In the genomic region with DNA sequence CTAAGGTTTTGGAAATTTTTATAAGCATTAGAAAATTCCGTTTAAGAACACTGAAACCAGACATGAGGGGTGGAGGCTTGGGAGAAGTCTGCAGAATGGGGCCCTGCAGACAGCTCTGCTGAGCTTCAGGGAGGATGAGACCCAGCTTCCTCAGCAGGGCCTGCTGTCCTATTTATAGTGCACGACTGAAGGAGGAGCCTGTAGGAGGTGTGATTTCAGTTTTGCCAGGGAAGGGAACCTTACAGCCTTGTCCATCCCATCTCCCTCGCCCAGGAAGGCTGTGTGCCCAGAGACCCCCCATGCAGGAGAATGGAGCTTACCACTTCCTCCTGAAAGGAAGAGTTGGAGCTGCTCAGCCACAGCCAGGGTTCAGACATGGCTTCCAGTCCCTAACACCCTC, we compare ENCODE assay signal across 9 mouse cellular contexts. TPM values are rescaled to one million over a fixed set of nuclear protein-coding genes. Genes with fewer than 3 reads are reported as not detected.
DNase-seq lines count a peak whose midpoint lies in the region; ATAC-seq and TF ChIP-seq lines count a peak whose summit lies in the region.
"Had no signal": no experiment of that assay in that cellular context is flagged by ENCODE, and none has a peak within 500 bp of the region (broad histone marks: within the 10 kb centered on the region; RNA-seq: fewer than 3 reads in every experiment).

No protein-coding gene starts in this region.

- no peak overlapping the region for H3K27ac ChIP-seq in embryonic facial prominence, embryonic 10.5 days (replicated peaks)
- H3K27ac ChIP-seq in hindbrain, embryonic 14.5 days = peak overlapping the region; percentile 77
- no peak overlapping the region for H3K27ac ChIP-seq in liver, postnatal 0 days (ENCODE audit: low read depth)
- no peak overlapping the region for H3K27ac ChIP-seq in stomach, embryonic 16.5 days (ENCODE audit: low read length)

- peak overlapping the region; percentile 59 for H3K9ac ChIP-seq in hindbrain, embryonic 14.5 days
- H3K9ac ChIP-seq in liver, postnatal 0 days (replicated peaks) = no peak overlapping the region
- peak overlapping the region; percentile 70 for H3K9ac ChIP-seq in stomach, embryonic 16.5 days (ENCODE audit: low read length)

- ATAC-seq in hindbrain, embryonic 14.5 days (ENCODE audit: low FRiP score) = peak; percentile 43; the same call in 1 of the 2 replicates
- no peak for ATAC-seq in liver, postnatal 0 days
- no peak for ATAC-seq in stomach, embryonic 16.5 days (ENCODE audit: insufficient read depth, low FRiP score)

- H3K4me1 ChIP-seq in embryonic facial prominence, embryonic 10.5 days = peaks cover 24% of the 10 kb centered on the region
- peaks cover 15% of the 10 kb centered on the region for H3K4me1 ChIP-seq in hindbrain, embryonic 14.5 days (replicated peaks; ENCODE audit: control insufficient read depth, insufficient read depth, low read length)
- H3K4me1 ChIP-seq in liver, postnatal 0 days (ENCODE audit: insufficient read depth) = peaks cover 18% of the 10 kb centered on the region
- H3K4me1 ChIP-seq in stomach, embryonic 16.5 days (ENCODE audit: control insufficient read depth, insufficient read depth, low read length) = no peaks in the 10 kb centered on the region

- H3K4me3 ChIP-seq in embryonic facial prominence, embryonic 10.5 days = peak overlapping the region; percentile 68
- peak overlapping the region; percentile 55 for H3K4me3 ChIP-seq in hindbrain, embryonic 14.5 days (replicated peaks; ENCODE audit: low read length)
- peak overlapping the region; percentile 60 for H3K4me3 ChIP-seq in liver, postnatal 0 days (ENCODE audit: low read depth, low read length)
- H3K4me3 ChIP-seq in stomach, embryonic 16.5 days (replicated peaks; ENCODE audit: low read length) = peak overlapping the region; percentile 63

- peak; percentile 39 to 51 for DNase-seq in layer of hippocampus, adult 18-20 months (ENCODE audit: low spot score in 2 of 2)
- DNase-seq in layer of hippocampus, adult 9-10 months (ENCODE audit: low spot score) = no peak
- DNase-seq in embryonic facial prominence, embryonic 10.5 days (ENCODE audit: low spot score) = no peak
- peak; percentile 51 for DNase-seq in hindbrain, embryonic 14.5 days (ENCODE audit: low spot score)
- DNase-seq in liver, postnatal 0 days = no peak
- DNase-seq in gastrocnemius, postnatal 25 days = no peak
- no peak for DNase-seq in adrenal gland, adult 8-10 months

- WGBS in embryonic facial prominence, embryonic 10.5 days = 14% methylated on average over 3 of the region's 3 CpGs
- 13% methylated on average over 3 of the region's 3 CpGs for WGBS in hindbrain, embryonic 14.5 days
- WGBS in liver, postnatal 0 days (ENCODE audit: insufficient replicate concordance) = 9% methylated on average over 3 of the region's 3 CpGs
- WGBS in stomach, embryonic 16.5 days = 19% methylated on average over 3 of the region's 3 CpGs

- no peak for TF ChIP-seq EP300 in liver, postnatal 0 days (IDR thresholded peaks at IDR 0.05; ENCODE audit: low read depth)

- peaks cover 65% of the 10 kb centered on the region for H3K27me3 ChIP-seq in embryonic facial prominence, embryonic 10.5 days (replicated peaks; ENCODE audit: low read depth, poor library complexity, severe bottlenecking)
- peaks cover 4% of the 10 kb centered on the region; the same call in 1 of the 2 replicates for H3K27me3 ChIP-seq in hindbrain, embryonic 14.5 days (ENCODE audit: control insufficient read depth, insufficient read depth, low read length)
- H3K27me3 ChIP-seq in liver, postnatal 0 days (ENCODE audit: insufficient read depth, low read length) = peaks cover 49% of the 10 kb centered on the region
- peaks cover 20% of the 10 kb centered on the region for H3K27me3 ChIP-seq in stomach, embryonic 16.5 days (ENCODE audit: control insufficient read depth, insufficient read depth, low read length)

- no peaks in the 10 kb centered on the region for H3K9me3 ChIP-seq in embryonic facial prominence, embryonic 10.5 days
- no peaks in the 10 kb centered on the region for H3K9me3 ChIP-seq in hindbrain, embryonic 14.5 days (ENCODE audit: control insufficient read depth, low read length)
- H3K9me3 ChIP-seq in liver, postnatal 0 days (ENCODE audit: low read length) = no peaks in the 10 kb centered on the region
- H3K9me3 ChIP-seq in stomach, embryonic 16.5 days (replicated peaks; ENCODE audit: control insufficient read depth, low read length) = no peaks in the 10 kb centered on the region

- H3K4me2 ChIP-seq in hindbrain, embryonic 14.5 days (replicated peaks) = peak overlapping the region; percentile 80
- peak overlapping the region; percentile 95 for H3K4me2 ChIP-seq in liver, postnatal 0 days (ENCODE audit: low read depth, low read length)
- H3K4me2 ChIP-seq in stomach, embryonic 16.5 days (ENCODE audit: low read depth, low read length) = peak overlapping the region; percentile 99

- H3K36me3 ChIP-seq in embryonic facial prominence, embryonic 10.5 days (replicated peaks) = no peaks in the 10 kb centered on the region
- no peaks in the 10 kb centered on the region for H3K36me3 ChIP-seq in hindbrain, embryonic 14.5 days (replicated peaks; ENCODE audit: control insufficient read depth, insufficient read depth)
- no peaks in the 10 kb centered on the region for H3K36me3 ChIP-seq in liver, postnatal 0 days (replicated peaks; ENCODE audit: insufficient read depth, low read length)
- H3K36me3 ChIP-seq in stomach, embryonic 16.5 days (ENCODE audit: control insufficient read depth, insufficient read depth, low read length) = no peaks in the 10 kb centered on the region

- no peak for TF ChIP-seq CTCF in liver, postnatal 0 days (IDR thresholded peaks at IDR 0.05; ENCODE audit: low read depth)

RNA-seq across cellular contexts. Expression of a gene that starts 1.5 kb away (rescaled TPM):
- total RNA-seq in layer of hippocampus, adult 18-20 months (2021) = 100 to 1,000 TPM; 283 to 288 TPM
- polyA plus RNA-seq in embryonic facial prominence, embryonic 10.5 days (2016; fragmentation: Nextera tagmentation; extraction: Ambion mirVana) = 0.59 and 0.64 TPM in 2 replicates
- polyA plus RNA-seq in hindbrain, embryonic 14.5 days (2014; fragmentation: Nextera tagmentation; extraction: Ambion mirVana) = 13.4 and 15.7 TPM in 2 replicates
- 0.36 and 0.42 TPM in 2 replicates for polyA plus RNA-seq in liver, postnatal 0 days (2015; fragmentation: Nextera tagmentation; extraction: Ambion mirVana)
- 5.3 and 6.8 TPM in 2 replicates for polyA plus RNA-seq in stomach, embryonic 16.5 days (2015; fragmentation: Nextera tagmentation; extraction: Ambion mirVana)
- 1 to 10 TPM; 5.2 to 5.8 TPM for total RNA-seq in gastrocnemius, postnatal 25 days (2021)
- total RNA-seq in adrenal gland, adult 8-10 months (2022) = 10 to 100 TPM in 3 of 4 experiments, 1 to 10 TPM in 1; 8.2 to 16.4 (median 14.6) TPM
- total RNA-seq: MEL had no signal

RNA-seq across cellular contexts. Expression of a gene that starts 47.0 kb away (rescaled TPM):
- total RNA-seq in layer of hippocampus, adult 18-20 months (2021) = not detected
- polyA plus RNA-seq in embryonic facial prominence, embryonic 10.5 days (2016; fragmentation: Nextera tagmentation; extraction: Ambion mirVana) = not detected in 2 replicates
- polyA plus RNA-seq in hindbrain, embryonic 14.5 days (2014; fragmentation: Nextera tagmentation; extraction: Ambion mirVana) = not detected in 2 replicates
- not detected in 2 replicates for polyA plus RNA-seq in liver, postnatal 0 days (2015; fragmentation: Nextera tagmentation; extraction: Ambion mirVana)
- polyA plus RNA-seq in stomach, embryonic 16.5 days (2015; fragmentation: Nextera tagmentation; extraction: Ambion mirVana) = not detected in 2 replicates
- not detected for total RNA-seq in gastrocnemius, postnatal 25 days (2021)
- not detected for total RNA-seq in adrenal gland, adult 8-10 months (2022)
- total RNA-seq: MEL had no signal

RNA-seq across cellular contexts. Expression of a gene that starts 51.4 kb away (rescaled TPM):
- total RNA-seq in layer of hippocampus, adult 18-20 months (2021) = 1 to 10 TPM in 1 of 2 experiments, under 1 TPM in 1; 0.94 to 1.5 TPM
- 22.1 and 25.0 TPM in 2 replicates for polyA plus RNA-seq in embryonic facial prominence, embryonic 10.5 days (2016; fragmentation: Nextera tagmentation; extraction: Ambion mirVana)
- polyA plus RNA-seq in hindbrain, embryonic 14.5 days (2014; fragmentation: Nextera tagmentation; extraction: Ambion mirVana) = 7.5 and 9.3 TPM in 2 replicates
- 3.8 and 4.0 TPM in 2 replicates for polyA plus RNA-seq in liver, postnatal 0 days (2015; fragmentation: Nextera tagmentation; extraction: Ambion mirVana)
- polyA plus RNA-seq in stomach, embryonic 16.5 days (2015; fragmentation: Nextera tagmentation; extraction: Ambion mirVana) = 11.6 and 13.1 TPM in 2 replicates
- total RNA-seq in gastrocnemius, postnatal 25 days (2021) = under 1 TPM; 0.51 to 0.61 TPM
- total RNA-seq in adrenal gland, adult 8-10 months (2022) = 10 to 100 TPM in 1 of 4 experiments, 1 to 10 TPM in 3; 3.9 to 11.5 (median 7.5) TPM

Comparison
In these comparisons a context has a peak if more than half of its experiments do, and no peak if none do; other contexts are left out.
1. DNase-seq: peak in layer of hippocampus, adult 18-20 months (2 of 2) and hindbrain, embryonic 14.5 days (single experiment); none in layer of hippocampus, adult 9-10 months (single experiment), embryonic facial prominence, embryonic 10.5 days (single experiment), liver, postnatal 0 days (single experiment), gastrocnemius, postnatal 25 days (single experiment) and adrenal gland, adult 8-10 months (single experiment).
2. Peak in every context shown above with its lines, with median percentiles within 50 percentile points of each other: H3K4me3 ChIP-seq and H3K4me2 ChIP-seq.